Mouse (Mus musculus): ENCODE data around the gene Flot1. TPM values are rescaled to one million over a fixed set of nuclear protein-coding genes. Genes with fewer than 3 reads are reported as not detected.

The Flot1 gene
- polyA plus RNA-seq, 1 experiment from 2014 or later = 49.4 TPM

GRCm38 (mm10) chr17:35865481-35866280 lies 42.7 kb downstream of the Flot1 start, which contains the start of gene Ppp1r18:
Gene Ppp1r18, plus strand, starts transcription at chr17:35865593.
- Histone ChIP-seq H3K4me3 (replicated peaks) (peak within 1 kb of the TSS; percentile 64), H3K4me2 (replicated peaks) (peak within 1 kb of the TSS; percentile 94), H3K4me1 (replicated peaks) (peaks cover 42% of the 10 kb centered on the region), H3K9me3 (no peaks in the 10 kb centered on the region), H3K27ac (peak within 1 kb of the TSS; percentile 98), H3K9ac (peak within 1 kb of the TSS; percentile 71), H3K36me3 (0 out of 2 replicates have a peak, but pooled peaks cover 2% of the 10 kb centered on the region), H3K27me3 (replicated peaks) (no peaks in the 10 kb centered on the region)
- peak; percentile 65 for ATAC-seq
- under 1% methylated on average over 48 of the region's 48 CpGs for WGBS

- Histone ChIP-seq H3K27me3 (replicated peaks) (no peaks in the 10 kb centered on the region), H3K9ac (peak overlapping the region; percentile 71), H3K4me3 (replicated peaks) (peak overlapping the region; percentile 64), H3K4me2 (replicated peaks) (peak overlapping the region; percentile 94), H3K36me3 (peaks cover 6% of the 10 kb centered on the region; the same call in 1 of the 2 replicates), H3K4me1 (replicated peaks) (peaks cover 39% of the 10 kb centered on the region), H3K9me3 (no peaks in the 10 kb centered on the region), H3K27ac (peak overlapping the region; percentile 98)
- 0% methylated on average over 36 of the region's 38 CpGs for WGBS
- peak; percentile 63 for ATAC-seq
These were observed 43.3 kb downstream of the Flot1 start for GRCm38 (mm10) chr17:35866281-35866831.

GRCm38 (mm10) chr17:35866911-35867890 lies 44.2 kb downstream of the Flot1 start:
- Histone ChIP-seq H3K9me3 (no peaks in the 10 kb centered on the region), H3K27me3 (replicated peaks) (no peaks in the 10 kb centered on the region), H3K36me3 (peaks cover 7% of the 10 kb centered on the region; the same call in 1 of the 2 replicates), H3K4me2 (replicated peaks) (peak overlapping the region; percentile 94), H3K4me3 (replicated peaks) (peak overlapping the region; percentile 64), H3K27ac (peak overlapping the region; percentile 98), H3K4me1 (replicated peaks) (peaks cover 39% of the 10 kb centered on the region), H3K9ac (peak overlapping the region; percentile 71)
- ATAC-seq = no peak
- WGBS = 16% methylated on average over 26 of the region's 26 CpGs

- Histone ChIP-seq H3K9me3 (no peaks in the 10 kb centered on the region), H3K36me3 (peaks cover 6% of the 10 kb centered on the region; the same call in 1 of the 2 replicates), H3K4me2 (replicated peaks) (peak overlapping the region; percentile 94), H3K27me3 (replicated peaks) (no peaks in the 10 kb centered on the region), H3K4me1 (replicated peaks) (peaks cover 43% of the 10 kb centered on the region), H3K9ac (peak overlapping the region; percentile 71), H3K27ac (peak overlapping the region; percentile 98), H3K4me3 (replicated peaks) (peak overlapping the region; percentile 64)
- no peak for ATAC-seq
- WGBS = 27% methylated on average over 17 of the region's 17 CpGs
These were observed 45.3 kb downstream of the Flot1 start for GRCm38 (mm10) chr17:35868165-35868820.

GRCm38 (mm10) chr17:35868961-35869345 lies 45.9 kb downstream of the Flot1 start:
- no peak for ATAC-seq
- no peaks in the 10 kb centered on the region for H3K27me3 ChIP-seq (replicated peaks)
- peaks cover 47% of the 10 kb centered on the region for H3K4me1 ChIP-seq (replicated peaks)
- H3K4me2 ChIP-seq (replicated peaks) = peak overlapping the region; percentile 94
- WGBS = 3% methylated on average over 7 of the region's 7 CpGs
- peak overlapping the region; percentile 72 for H3K27ac ChIP-seq
- H3K4me3 ChIP-seq (replicated peaks) = peak overlapping the region; percentile 64
- peak overlapping the region; percentile 71 for H3K9ac ChIP-seq
- peaks cover 5% of the 10 kb centered on the region; the same call in 1 of the 2 replicates for H3K36me3 ChIP-seq
- H3K9me3 ChIP-seq = no peaks in the 10 kb centered on the region

- H3K4me1 ChIP-seq (replicated peaks) = peaks cover 47% of the 10 kb centered on the region
- peak; percentile 11; the same call in 1 of the 2 replicates for ATAC-seq
These were observed 46.5 kb downstream of the Flot1 start for GRCm38 (mm10) chr17:35869346-35870067.

GRCm38 (mm10) chr17:35870151-35870883 lies 47.3 kb downstream of the Flot1 start:
- H3K9ac ChIP-seq = peak overlapping the region; percentile 71
- H3K27me3 ChIP-seq (replicated peaks) = no peaks in the 10 kb centered on the region
- peaks cover 9% of the 10 kb centered on the region; the same call in 1 of the 2 replicates for H3K36me3 ChIP-seq
- peak overlapping the region; percentile 94 for H3K4me2 ChIP-seq (replicated peaks)
- peak overlapping the region; percentile 64 for H3K4me3 ChIP-seq (replicated peaks)
- peaks cover 40% of the 10 kb centered on the region for H3K4me1 ChIP-seq (replicated peaks)
- H3K9me3 ChIP-seq = no peaks in the 10 kb centered on the region
- peak overlapping the region; percentile 72 for H3K27ac ChIP-seq
- no peak for ATAC-seq
- 45% methylated on average over 9 of the region's 9 CpGs for WGBS

More at GRCm38 (mm10) chr17:35869346-35870067, 46.5 kb downstream of the Flot1 start:
- 7% methylated on average over 7 of the region's 7 CpGs for WGBS
- Histone ChIP-seq H3K9ac (peak overlapping the region; percentile 71), H3K27me3 (replicated peaks) (no peaks in the 10 kb centered on the region), H3K9me3 (no peaks in the 10 kb centered on the region), H3K36me3 (peaks cover 5% of the 10 kb centered on the region; the same call in 1 of the 2 replicates), H3K4me3 (replicated peaks) (peak overlapping the region; percentile 64), H3K4me2 (replicated peaks) (peak overlapping the region; percentile 94), H3K27ac (peak overlapping the region; percentile 72)

GRCm38 (mm10) chr17:35870884-35871696 lies 48.1 kb downstream of the Flot1 start:
- Histone ChIP-seq H3K27me3 (replicated peaks) (no peaks in the 10 kb centered on the region), H3K36me3 (peaks cover 9% of the 10 kb centered on the region; the same call in 1 of the 2 replicates), H3K9me3 (no peaks in the 10 kb centered on the region), H3K4me3 (replicated peaks) (peak overlapping the region; percentile 64), H3K4me2 (replicated peaks) (peak overlapping the region; percentile 94), H3K9ac (no peak overlapping the region), H3K4me1 (replicated peaks) (peaks cover 39% of the 10 kb centered on the region), H3K27ac (peak overlapping the region; percentile 72)
- ATAC-seq = no peak
- WGBS = 76% methylated on average over 8 of the region's 8 CpGs

GRCm38 (mm10) chr17:35873774-35874519 lies 50.9 kb downstream of the Flot1 start:
- ATAC-seq = peak; percentile 64
- no peaks in the 10 kb centered on the region for H3K27me3 ChIP-seq (replicated peaks)
- H3K36me3 ChIP-seq = peaks cover 9% of the 10 kb centered on the region; the same call in 1 of the 2 replicates
- H3K9ac ChIP-seq = 0 out of 2 replicates have a peak overlapping the region, but pooled peaks have one; percentile 18
- 29% methylated on average over 21 of the region's 21 CpGs for WGBS
- H3K4me2 ChIP-seq (replicated peaks) = peak overlapping the region; percentile 35; the same call in 1 of the 2 replicates
- no peaks in the 10 kb centered on the region for H3K9me3 ChIP-seq
- H3K4me1 ChIP-seq (replicated peaks) = peaks cover 23% of the 10 kb centered on the region
- no peak overlapping the region for H3K4me3 ChIP-seq (replicated peaks)
- H3K27ac ChIP-seq = 0 out of 2 replicates have a peak overlapping the region, but pooled peaks have one; percentile 8
